In the genomic region with DNA sequence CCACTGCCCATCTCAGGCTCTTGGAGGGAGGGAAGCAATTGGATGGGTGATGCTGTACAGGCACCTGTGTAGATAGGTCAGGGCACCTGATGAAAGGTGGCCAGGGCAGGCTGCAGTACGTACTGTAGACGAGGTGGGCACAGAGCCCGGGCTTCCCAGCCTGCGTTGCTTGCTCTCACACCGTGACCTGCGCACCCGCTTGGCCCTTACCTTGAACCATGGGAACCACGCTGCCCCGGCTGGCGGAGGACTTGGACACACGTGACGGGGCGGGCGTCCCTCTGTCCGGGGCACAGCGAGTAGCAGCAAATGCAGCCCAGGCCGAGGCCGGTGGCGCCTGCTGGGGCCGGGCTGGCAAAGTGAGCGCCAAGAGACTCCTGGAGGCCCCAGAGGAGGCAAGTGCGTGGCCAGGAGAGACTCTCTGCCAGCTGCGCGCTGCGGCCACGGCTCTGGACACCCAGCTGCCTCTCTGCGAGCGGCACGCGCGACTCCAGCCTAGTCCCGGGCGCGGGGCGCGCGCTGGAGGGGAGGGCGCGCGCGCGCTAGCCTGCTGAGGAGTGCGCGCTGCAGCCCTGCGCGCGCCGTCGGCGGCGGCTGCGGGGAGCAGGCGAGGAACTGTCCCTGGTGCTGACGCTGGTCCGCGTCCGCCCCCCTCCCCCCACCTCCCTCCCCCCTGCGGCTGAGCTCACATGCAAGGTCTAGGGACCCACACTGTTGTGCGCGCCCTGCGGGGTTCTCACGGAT, we compare ENCODE assay signal across 8 mouse cellular contexts. TPM values are rescaled to one million over a fixed set of nuclear protein-coding genes. Genes with fewer than 3 reads are reported as not detected.
DNase-seq lines count a peak whose midpoint lies in the region; ATAC-seq lines count a peak whose summit lies in the region.

A gene (minus strand): TSS at position 542 of the 744 bp plus-strand sequence.

- no peaks in the 10 kb centered on the region for H3K9me3 ChIP-seq in lung, embryonic 16.5 days (ENCODE audit: control insufficient read depth, low read length)
- H3K9me3 ChIP-seq in heart, embryonic 13.5 days: no peaks in the 10 kb centered on the region
- no peaks in the 10 kb centered on the region for H3K9me3 ChIP-seq in liver, embryonic 12.5 days (replicated peaks)

- peak within 1 kb of the TSS; percentile 70 for H3K4me2 ChIP-seq in lung, embryonic 16.5 days (ENCODE audit: low read depth, low read length)
- H3K4me2 ChIP-seq in heart, embryonic 13.5 days: peak within 1 kb of the TSS; percentile 93
- peak within 1 kb of the TSS; percentile 59 for H3K4me2 ChIP-seq in liver, embryonic 12.5 days

- peaks cover 24% of the 10 kb centered on the region for H3K27me3 ChIP-seq in lung, embryonic 16.5 days (ENCODE audit: control insufficient read depth, insufficient read depth, low read depth, low read length)
- peaks cover 95% of the 10 kb centered on the region for H3K27me3 ChIP-seq in heart, embryonic 13.5 days (replicated peaks)
- peaks cover 49% of the 10 kb centered on the region for H3K27me3 ChIP-seq in liver, embryonic 12.5 days (replicated peaks)

- peaks cover 4% of the 10 kb centered on the region for H3K4me1 ChIP-seq in lung, embryonic 16.5 days (replicated peaks; ENCODE audit: control insufficient read depth, insufficient read depth, low read length)
- peaks cover 9% of the 10 kb centered on the region for H3K4me1 ChIP-seq in heart, embryonic 13.5 days
- 0 out of 2 replicates have a peak, but pooled peaks cover 7% of the 10 kb centered on the region for H3K4me1 ChIP-seq in liver, embryonic 12.5 days

- peak; percentile 76 for ATAC-seq in lung, embryonic 16.5 days (ENCODE audit: low read depth)
- peak; percentile 28; the same call in 1 of the 2 replicates for ATAC-seq in heart, embryonic 13.5 days (ENCODE audit: extremely low read depth, insufficient number of reproducible peaks, low FRiP score, low TSS enrichment)
- ATAC-seq in liver, embryonic 12.5 days: no peak

- 0 out of 2 replicates have a peak within 1 kb of the TSS, but pooled peaks have one; percentile 37 for H3K9ac ChIP-seq in lung, embryonic 16.5 days (ENCODE audit: low read length)
- H3K9ac ChIP-seq in heart, embryonic 13.5 days: peak within 1 kb of the TSS; percentile 73
- no peak within 1 kb of the TSS for H3K9ac ChIP-seq in liver, embryonic 12.5 days

- 3% methylated on average over 38 of the region's 62 CpGs for WGBS in lung, embryonic 16.5 days
- under 1% methylated on average over 60 of the region's 62 CpGs for WGBS in heart, embryonic 13.5 days
- 2% methylated on average over 61 of the region's 62 CpGs for WGBS in liver, embryonic 12.5 days (ENCODE audit: insufficient replicate concordance)

- H3K36me3 ChIP-seq in lung, embryonic 16.5 days (ENCODE audit: control insufficient read depth, insufficient read depth, low read length): no peaks in the 10 kb centered on the region
- H3K36me3 ChIP-seq in heart, embryonic 13.5 days: no peaks in the 10 kb centered on the region
- no peaks in the 10 kb centered on the region for H3K36me3 ChIP-seq in liver, embryonic 12.5 days

- peak within 1 kb of the TSS; percentile 44 for H3K4me3 ChIP-seq in lung, embryonic 16.5 days (ENCODE audit: low read length)
- H3K4me3 ChIP-seq in heart, embryonic 13.5 days: peak within 1 kb of the TSS; percentile 57
- peak within 1 kb of the TSS; percentile 27; the same call in 1 of the 2 replicates for H3K4me3 ChIP-seq in liver, embryonic 12.5 days

- DNase-seq in lung, adult 18-20 months: no peak
- peak; percentile 32 to 42 for DNase-seq in cerebellum, postnatal 25 days
- peak; percentile 74 for DNase-seq in kidney, postnatal 10 days
- DNase-seq in retina, embryonic 14.5 days (ENCODE audit: low spot score): peak; percentile 74
- no peak for DNase-seq in spleen, postnatal 4 days (ENCODE audit: low spot score in 2 of 2)

- no peak within 1 kb of the TSS for H3K27ac ChIP-seq in lung, embryonic 16.5 days (ENCODE audit: low read length)
- no peak within 1 kb of the TSS for H3K27ac ChIP-seq in heart, embryonic 13.5 days (replicated peaks)
- no peak within 1 kb of the TSS for H3K27ac ChIP-seq in liver, embryonic 12.5 days

RNA-seq across cellular contexts. Expression of the gene that starts here (rescaled TPM):
- polyA plus RNA-seq in lung, embryonic 16.5 days (2015; fragmentation: Nextera tagmentation; extraction: Ambion mirVana): 0.54 and 0.64 TPM in 2 replicates
- 0.24 and 0.53 TPM in 2 replicates for polyA plus RNA-seq in heart, embryonic 13.5 days (2015; fragmentation: Nextera tagmentation; extraction: Ambion mirVana)
- polyA plus RNA-seq in liver, embryonic 12.5 days (2016; fragmentation: Nextera tagmentation; extraction: Ambion mirVana): 0.08 TPM in 1 of 2 replicates, not detected in the other

Comparison
In these comparisons a context has a peak if more than half of its experiments do, and no peak if none do; other contexts are left out.
1. Peak in ATAC-seq, H3K4me3 ChIP-seq, H3K9ac ChIP-seq and H3K4me2 ChIP-seq in lung, embryonic 16.5 days; RNA of the gene not detected or under 1 TPM.
2. Peak in ATAC-seq, H3K4me3 ChIP-seq, H3K9ac ChIP-seq and H3K4me2 ChIP-seq in heart, embryonic 13.5 days; RNA of the gene not detected or under 1 TPM.
3. DNase-seq: peak in cerebellum, postnatal 25 days (2 of 2), kidney, postnatal 10 days (single experiment) and retina, embryonic 14.5 days (single experiment); none in lung, adult 18-20 months (0 of 2) and spleen, postnatal 4 days (0 of 2).
4. Peak in every context shown above with its lines, with median percentiles within 50 percentile points of each other: H3K4me2 ChIP-seq and H3K4me3 ChIP-seq.